Mouse (Mus musculus) MEL (cell line): Measurements from ENCODE around the gene Gm21760. TPM values are rescaled to one million over a fixed set of nuclear protein-coding genes. Genes with fewer than 3 reads are reported as not detected.
"Not testable (repeated sequence)": the region's sequence is repeated elsewhere in the genome, so short reads cannot be mapped to it uniquely, and the experiment has no call there.

ENCODE experiments used
- DNase-seq: peaks from one replicate; pipeline ENCODE4 v3.0.0; 2011; ENCODE audit warnings: low read depth, low spot score
- H3K27ac ChIP-seq: 2 replicates; pipeline ENCODE4 v1.5.1; 2012; ENCODE audit warnings: low read depth, mild to moderate bottlenecking, control low read depth, low read length, moderate library complexity; ENCODE audit not compliant: control insufficient read depth
- H3K27me3 ChIP-seq, 2 experiments: fragments of 150-350 bp in 1 of 2; sonication (generic) in 1 of 2; 2 replicates each; pipeline ENCODE4 v1.6.1; 2012; ENCODE audit warnings: low read length in 2 of 2, mild to moderate bottlenecking in 2 of 2, improper control_type of control experiment in 1 of 2, moderate library complexity in 1 of 2; ENCODE audit not compliant: insufficient read depth in 2 of 2, control insufficient read depth in 1 of 2
- H3K36me3 ChIP-seq, 2 experiments: 2 replicates each; pipeline ENCODE4 v1.6.1; 2012 to 2014; ENCODE audit warnings: low read length in 2 of 2, improper control_type of control experiment in 1 of 2, inconsistent platforms in 1 of 2, mild to moderate bottlenecking in 1 of 2; ENCODE audit not compliant: insufficient read depth in 2 of 2, control insufficient read depth in 1 of 2
- H3K4me1 ChIP-seq, 2 experiments: fragments of 150-350 bp in 1 of 2; sonication (generic) in 1 of 2; 2 replicates each; pipeline ENCODE4 v1.6.1; 2012; ENCODE audit warnings: low read length in 2 of 2, improper control_type of control experiment in 1 of 2, mild to moderate bottlenecking in 1 of 2; ENCODE audit not compliant: insufficient read depth in 2 of 2, control insufficient read depth in 1 of 2
- H3K4me3 ChIP-seq, 2 experiments: fragments of 150-350 bp in 1 of 2; sonication (generic) in 1 of 2; 2 replicates each; pipeline ENCODE4 v1.5.1; 2012; ENCODE audit warnings: low read depth in 2 of 2, low read length in 2 of 2, mild to moderate bottlenecking in 2 of 2, moderate library complexity in 2 of 2, control low read depth in 1 of 2, improper control_type of control experiment in 1 of 2; ENCODE audit not compliant: control insufficient read depth in 1 of 2, insufficient read depth in 1 of 2
- H3K79me2 ChIP-seq: 2 replicates; pipeline ENCODE4 v1.6.1; 2012; ENCODE audit warnings: mild to moderate bottlenecking, low read length, moderate library complexity; ENCODE audit not compliant: control insufficient read depth, poor library complexity, insufficient read depth
- H3K9ac ChIP-seq: 2 replicates; pipeline ENCODE4 v1.6.1; 2012; ENCODE audit warnings: low read depth, mild to moderate bottlenecking, control low read depth, low read length, moderate library complexity; ENCODE audit not compliant: control insufficient read depth, poor library complexity, severe bottlenecking
- H3K9me3 ChIP-seq: fragments of 150-350 bp; sonication (generic); replicated peaks from 2 replicates; pipeline ENCODE4 v1.6.1; 2012; ENCODE audit warnings: mild to moderate bottlenecking, low read length, improper control_type of control experiment, moderate library complexity; ENCODE audit not compliant: insufficient read depth
- polyA plus RNA-seq, 2 experiments: library from polyadenylated mRNA; stranded (reverse) in 1 of 2; unstranded in 1 of 2; fragments of >175 nt in 1 of 2; fragments of >200 nt in 1 of 2; gene quantifications; 2 replicates each; pipeline versions ENCODE4 v1.2.1 to v1.2.4; 2012; ENCODE audit warnings: low replicate concordance in 2 of 2, low read depth in 1 of 2; ENCODE audit not compliant: insufficient read length in 2 of 2, insufficient read depth in 1 of 2, missing spikeins in 1 of 2
- total RNA-seq: library from RNA; depleted of rRNA; stranded (reverse); fragments of 300-350 nt; gene quantifications from 2 replicates; pipeline ENCODE4 v1.2.3, GENCODE M21; 2012; rRNA removed

Gm21760 gene
- not detected in 2 replicates for total RNA-seq
- polyA plus RNA-seq: not detected

GRCm38 (mm10) chrY:80133479-80133878 lies at the start of gene Gm21760:
TSS of gene Gm21760 (plus strand) at chrY:80133779.
- not testable (repeated sequence) for DNase-seq, H3K9me3 ChIP-seq, H3K79me2 ChIP-seq, H3K4me3 ChIP-seq, H3K4me1 ChIP-seq, H3K36me3 ChIP-seq, H3K9ac ChIP-seq, H3K27ac ChIP-seq, H3K27me3 ChIP-seq
